Mouse (Mus musculus): ENCODE data around the gene Ndrg3. TPM values are rescaled to one million over a fixed set of nuclear protein-coding genes. Genes with fewer than 3 reads are reported as not detected.

The Ndrg3 gene
- 42.1 and 46.2 TPM in 2 replicates for polyA plus RNA-seq (2016; fragmentation: Nextera tagmentation; extraction: Ambion mirVana)

GRCm38 (mm10) chr2:156991470-156992319, at the start of gene Ndrg3:
TSS of gene Ndrg3 (minus strand) at chr2:156992056.
- peak; percentile 98 for DNase-seq (ENCODE audit: low spot score)
- peak within 1 kb of the TSS; percentile 88 for H3K27ac ChIP-seq

GRCm38 (mm10) chr2:157041421-157041820, 49.6 kb upstream of the Ndrg3 start:
- WGBS, result 80% methylated on average over 7 of the region's 7 CpGs
- H3K27me3 ChIP-seq (ENCODE audit: insufficient read depth, poor library complexity, severe bottlenecking), result no peaks in the 10 kb centered on the region
- 0 out of 2 replicates have a peak, but pooled peaks cover 3% of the 10 kb centered on the region for H3K9me3 ChIP-seq
- no peak for DNase-seq (ENCODE audit: low spot score)
- peaks cover 6% of the 10 kb centered on the region for H3K4me1 ChIP-seq
- peaks cover 87% of the 10 kb centered on the region for H3K36me3 ChIP-seq
- H3K27ac ChIP-seq, result no peak overlapping the region
- H3K4me3 ChIP-seq, result no peak overlapping the region

More at GRCm38 (mm10) chr2:156991470-156992319, at the start of gene Ndrg3:
- H3K9me3 ChIP-seq, result no peaks in the 10 kb centered on the region
- H3K4me3 ChIP-seq, result peak within 1 kb of the TSS; percentile 88
- no peaks in the 10 kb centered on the region for H3K27me3 ChIP-seq (ENCODE audit: insufficient read depth, poor library complexity, severe bottlenecking)
- H3K36me3 ChIP-seq, result peaks cover 30% of the 10 kb centered on the region
- peaks cover 24% of the 10 kb centered on the region for H3K4me1 ChIP-seq
- WGBS, result 1% methylated on average over 66 of the region's 66 CpGs

GRCm38 (mm10) chr2:157040649-157041046, 48.8 kb upstream of the Ndrg3 start:
- Histone ChIP-seq H3K27me3 (ENCODE audit: insufficient read depth, poor library complexity, severe bottlenecking) (no peaks in the 10 kb centered on the region), H3K36me3 (peaks cover 85% of the 10 kb centered on the region), H3K27ac (no peak overlapping the region), H3K9me3 (no peaks in the 10 kb centered on the region), H3K4me3 (no peak overlapping the region), H3K4me1 (peaks cover 6% of the 10 kb centered on the region)
- 87% methylated on average over 17 of the region's 17 CpGs for WGBS
- DNase-seq (ENCODE audit: low spot score), result peak; percentile 74

- Histone ChIP-seq H3K4me1 (peaks cover 6% of the 10 kb centered on the region), H3K9me3 (no peaks in the 10 kb centered on the region), H3K36me3 (peaks cover 84% of the 10 kb centered on the region), H3K4me3 (no peak overlapping the region), H3K27ac (no peak overlapping the region), H3K27me3 (ENCODE audit: insufficient read depth, poor library complexity, severe bottlenecking) (no peaks in the 10 kb centered on the region)
- DNase-seq (ENCODE audit: low spot score), result no peak
- WGBS, result 90% methylated on average over 50 of the region's 50 CpGs
Measured at GRCm38 (mm10) chr2:157039900-157040648, 48.2 kb upstream of the Ndrg3 start.

- H3K36me3 ChIP-seq, result peaks cover 87% of the 10 kb centered on the region
- peaks cover 6% of the 10 kb centered on the region for H3K4me1 ChIP-seq
- WGBS, result 88% methylated on average over 9 of the region's 9 CpGs
- H3K4me3 ChIP-seq, result no peak overlapping the region
- no peak for DNase-seq (ENCODE audit: low spot score)
- no peaks in the 10 kb centered on the region for H3K9me3 ChIP-seq
- H3K27me3 ChIP-seq (ENCODE audit: insufficient read depth, poor library complexity, severe bottlenecking), result no peaks in the 10 kb centered on the region
- H3K27ac ChIP-seq, result no peak overlapping the region
Measured at GRCm38 (mm10) chr2:157037303-157037702, 45.4 kb upstream of the Ndrg3 start.

GRCm38 (mm10) chr2:157036400-157036799, 44.5 kb upstream of the Ndrg3 start:
- no peaks in the 10 kb centered on the region for H3K27me3 ChIP-seq (ENCODE audit: insufficient read depth, poor library complexity, severe bottlenecking)
- no peak for DNase-seq (ENCODE audit: low spot score)
- H3K9me3 ChIP-seq, result no peaks in the 10 kb centered on the region
- H3K4me3 ChIP-seq, result no peak overlapping the region
- WGBS, result 89% methylated on average over 8 of the region's 8 CpGs
- peaks cover 88% of the 10 kb centered on the region for H3K36me3 ChIP-seq
- H3K4me1 ChIP-seq, result peaks cover 6% of the 10 kb centered on the region
- H3K27ac ChIP-seq, result no peak overlapping the region

- 94% methylated on average over 7 of the region's 7 CpGs for WGBS
- peaks cover 88% of the 10 kb centered on the region for H3K36me3 ChIP-seq
Measured at GRCm38 (mm10) chr2:157035371-157035770, 43.5 kb upstream of the Ndrg3 start.

GRCm38 (mm10) chr2:157030804-157031203, 38.9 kb upstream of the Ndrg3 start:
- 41% methylated on average over 9 of the region's 9 CpGs for WGBS
- Histone ChIP-seq H3K27ac (no peak overlapping the region; the same call in 1 of the 2 replicates), H3K27me3 (ENCODE audit: insufficient read depth, poor library complexity, severe bottlenecking) (no peaks in the 10 kb centered on the region), H3K4me3 (no peak overlapping the region), H3K9me3 (no peaks in the 10 kb centered on the region), H3K36me3 (peaks cover 92% of the 10 kb centered on the region), H3K4me1 (peaks cover 21% of the 10 kb centered on the region)
- DNase-seq (ENCODE audit: low spot score), result peak; percentile 91

More at GRCm38 (mm10) chr2:157035371-157035770, 43.5 kb upstream of the Ndrg3 start:
- no peak overlapping the region for H3K27ac ChIP-seq
- peaks cover 7% of the 10 kb centered on the region for H3K4me1 ChIP-seq
- H3K4me3 ChIP-seq, result no peak overlapping the region
- H3K27me3 ChIP-seq (ENCODE audit: insufficient read depth, poor library complexity, severe bottlenecking), result no peaks in the 10 kb centered on the region
- no peaks in the 10 kb centered on the region for H3K9me3 ChIP-seq
- no peak for DNase-seq (ENCODE audit: low spot score)

GRCm38 (mm10) chr2:157028261-157028660, 36.4 kb upstream of the Ndrg3 start:
- no peak for DNase-seq (ENCODE audit: low spot score)
- H3K4me1 ChIP-seq, result peaks cover 21% of the 10 kb centered on the region
- peaks cover 99% of the 10 kb centered on the region for H3K36me3 ChIP-seq
- H3K4me3 ChIP-seq, result peak overlapping the region; percentile 9; the same call in 1 of the 2 replicates
- H3K27me3 ChIP-seq (ENCODE audit: insufficient read depth, poor library complexity, severe bottlenecking), result no peaks in the 10 kb centered on the region
- peak overlapping the region; percentile 72 for H3K27ac ChIP-seq
- peaks cover 5% of the 10 kb centered on the region; the same call in 1 of the 2 replicates for H3K9me3 ChIP-seq
- WGBS, result 88% methylated on average over 4 of the region's 4 CpGs

GRCm38 (mm10) chr2:157027106-157028008, 35.5 kb upstream of the Ndrg3 start:
- WGBS, result 67% methylated on average over 21 of the region's 21 CpGs
- peak; percentile 87 for DNase-seq (ENCODE audit: low spot score)
- peak overlapping the region; percentile 22 for H3K4me3 ChIP-seq
- H3K4me1 ChIP-seq, result peaks cover 21% of the 10 kb centered on the region
- peaks cover 99% of the 10 kb centered on the region for H3K36me3 ChIP-seq
- no peaks in the 10 kb centered on the region for H3K27me3 ChIP-seq (ENCODE audit: insufficient read depth, poor library complexity, severe bottlenecking)
- H3K27ac ChIP-seq, result peak overlapping the region; percentile 72
- peaks cover 5% of the 10 kb centered on the region; the same call in 1 of the 2 replicates for H3K9me3 ChIP-seq

- H3K9me3 ChIP-seq, result peaks cover 5% of the 10 kb centered on the region; the same call in 1 of the 2 replicates
- 92% methylated on average over 16 of the region's 16 CpGs for WGBS
- H3K27me3 ChIP-seq (ENCODE audit: insufficient read depth, poor library complexity, severe bottlenecking), result no peaks in the 10 kb centered on the region
- DNase-seq (ENCODE audit: low spot score), result no peak
- H3K36me3 ChIP-seq, result peaks cover 100% of the 10 kb centered on the region
- H3K4me3 ChIP-seq, result no peak overlapping the region
- H3K27ac ChIP-seq, result no peak overlapping the region
- peaks cover 16% of the 10 kb centered on the region for H3K4me1 ChIP-seq
Measured at GRCm38 (mm10) chr2:157021156-157021555, 29.3 kb upstream of the Ndrg3 start.

GRCm38 (mm10) chr2:157019228-157019627, 27.4 kb upstream of the Ndrg3 start:
- DNase-seq (ENCODE audit: low spot score), result no peak
- no peaks in the 10 kb centered on the region for H3K9me3 ChIP-seq

More at GRCm38 (mm10) chr2:157019228-157019627, 27.4 kb upstream of the Ndrg3 start:
- Histone ChIP-seq H3K4me1 (peaks cover 19% of the 10 kb centered on the region), H3K36me3 (peaks cover 92% of the 10 kb centered on the region), H3K27ac (no peak overlapping the region), H3K27me3 (ENCODE audit: insufficient read depth, poor library complexity, severe bottlenecking) (no peaks in the 10 kb centered on the region), H3K4me3 (no peak overlapping the region)
- WGBS, result 90% methylated on average over 4 of the region's 4 CpGs

All from heart, embryonic 10.5 days (tissue).